Mouse (Mus musculus) bone marrow macrophage, adult 2 months (primary cell): ENCODE measurements around the gene Slc1a2.

Source experiments
- CTCF ChIP-seq: IDR thresholded peaks from 2 replicates; pipeline ENCODE4 v1.5.1; 2012; ENCODE audit warnings: low read depth, mild to moderate bottlenecking, low read length, moderate library complexity
- POLR2A ChIP-seq: IDR thresholded peaks from 2 replicates; pipeline ENCODE4 v1.6.1; 2012; ENCODE audit warnings: mild to moderate bottlenecking, low read depth, low read length, borderline replicate concordance

DNA sequence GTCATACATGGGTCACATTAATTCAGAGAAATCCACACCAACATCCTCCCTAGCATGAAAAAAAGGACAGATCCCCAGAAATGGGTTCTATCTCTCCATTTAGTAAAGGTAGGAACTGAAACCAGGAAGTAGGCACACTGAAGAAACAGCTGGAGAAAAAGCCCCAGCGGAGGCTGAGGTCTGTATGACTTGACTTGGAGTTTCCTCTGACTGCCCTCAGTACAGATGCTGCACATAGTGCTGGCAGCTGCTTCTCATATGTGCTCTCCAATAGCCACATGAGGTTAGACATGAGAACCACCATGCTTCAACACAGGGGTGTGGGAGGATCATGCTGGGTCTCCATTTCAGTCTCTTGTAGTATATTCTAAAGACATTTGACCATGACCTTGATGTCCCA lies 80.4 kb downstream of the Slc1a2 start:
- TF ChIP-seq POLR2A (no peak), CTCF (no peak)
